Mouse (Mus musculus) midbrain, embryonic 12.5 days (tissue): Measurements from ENCODE around the gene Gpr83. TPM values are rescaled to one million over a fixed set of nuclear protein-coding genes. Genes with fewer than 3 reads are reported as not detected.

Experiments
- ATAC-seq: fragments of 200-750 bp; cut with Nextera tagmentation; 2 replicates; pipeline ENCODE4 v1.8.0; 2017; ENCODE audit warnings: low read depth, moderate TSS enrichment, moderate library complexity; ENCODE audit not compliant: low FRiP score
- H3K27ac ChIP-seq: fragments of 300-500 bp; sonication (generic); replicated peaks from 2 replicates; pipeline ENCODE4 v1.5.1; 2016; ENCODE audit warnings: mild to moderate bottlenecking
- H3K27me3 ChIP-seq: fragments of 300-500 bp; sonication (generic); 2 replicates; pipeline ENCODE4 v1.6.1; 2016; ENCODE audit warnings: mild to moderate bottlenecking
- H3K36me3 ChIP-seq: fragments of 300-500 bp; sonication (generic); 2 replicates; pipeline ENCODE4 v1.6.1; 2016
- H3K4me1 ChIP-seq: fragments of 300-500 bp; sonication (generic); 2 replicates; pipeline ENCODE4 v1.6.1; 2016
- H3K4me2 ChIP-seq: fragments of 300-500 bp; sonication (generic); replicated peaks from 2 replicates; pipeline ENCODE4 v1.6.1; 2016; ENCODE audit warnings: mild to moderate bottlenecking, moderate library complexity
- H3K4me3 ChIP-seq: fragments of 300-500 bp; sonication (generic); 2 replicates; pipeline ENCODE4 v1.5.1; 2016; ENCODE audit warnings: mild to moderate bottlenecking
- H3K9ac ChIP-seq: fragments of 300-500 bp; sonication (generic); replicated peaks from 2 replicates; pipeline ENCODE4 v1.6.1; 2016; ENCODE audit warnings: mild to moderate bottlenecking, moderate library complexity
- H3K9me3 ChIP-seq: fragments of 300-500 bp; sonication (generic); 2 replicates; pipeline ENCODE4 v1.6.1; 2016; ENCODE audit warnings: mild to moderate bottlenecking
- WGBS: fragments of 180-500 bp; shearing (Covaris S2); methylation state at CpG from one replicate; pipeline ENCODE4 v1.1.7; 2016; 5-methylcytosine and 5-hydroxymethylcytosine counted together
- polyA plus RNA-seq: library from polyadenylated mRNA; unstranded; fragments of >200 nt; fragmentation: Nextera tagmentation; extraction: Ambion mirVana; gene quantifications from 2 replicates; pipeline ENCODE4 v1.2.1, GENCODE M21; 2016

Gpr83 gene
- polyA plus RNA-seq, 1 experiment from 2014 or later, result 1.5 TPM

GRCm38 (mm10) chr9:14917661-14918060, 57.7 kb downstream of the Gpr83 start:
- H3K9ac ChIP-seq, result no peak overlapping the region
- no peaks in the 10 kb centered on the region for H3K36me3 ChIP-seq
- ATAC-seq, result no peak
- no peaks in the 10 kb centered on the region for H3K9me3 ChIP-seq
- 88% methylated on average over 2 of the region's 2 CpGs for WGBS
- no peaks in the 10 kb centered on the region for H3K27me3 ChIP-seq
- H3K4me1 ChIP-seq, result peaks cover 4% of the 10 kb centered on the region
- H3K4me3 ChIP-seq, result no peak overlapping the region
- H3K4me2 ChIP-seq, result no peak overlapping the region
- H3K27ac ChIP-seq, result no peak overlapping the region

GRCm38 (mm10) chr9:14918825-14919668, 59.0 kb downstream of the Gpr83 start:
- H3K27me3 ChIP-seq, result no peaks in the 10 kb centered on the region
- no peak overlapping the region for H3K27ac ChIP-seq
- no peak overlapping the region for H3K9ac ChIP-seq
- H3K4me2 ChIP-seq, result no peak overlapping the region
- H3K4me3 ChIP-seq, result no peak overlapping the region
- H3K9me3 ChIP-seq, result no peaks in the 10 kb centered on the region
- no peaks in the 10 kb centered on the region for H3K36me3 ChIP-seq
- no peak for ATAC-seq
- 80% methylated on average over 5 of the region's 5 CpGs for WGBS
- peaks cover 4% of the 10 kb centered on the region for H3K4me1 ChIP-seq

Other genes starting within 250 kb of the Gpr83 start
- 14.6 and 15.7 TPM in 2 replicates for gene Amotl1, start 215.2 kb upstream of the Gpr83 start, polyA plus RNA-seq
- gene Piwil4, start 119.5 kb upstream of the Gpr83 start, polyA plus RNA-seq, result 0.06 and 0.27 TPM in 2 replicates
- gene Fut4, start 107.8 kb upstream of the Gpr83 start, polyA plus RNA-seq, result 1.1 and 1.2 TPM in 2 replicates
- gene 1700012B09Rik, start 89.2 kb upstream of the Gpr83 start, polyA plus RNA-seq, result 0.37 and 1.1 TPM in 2 replicates
- gene Mre11a, start 75.6 kb upstream of the Gpr83 start, polyA plus RNA-seq, result 27.3 and 31.7 TPM in 2 replicates
- 46.7 and 46.8 TPM in 2 replicates for gene Ankrd49, start 75.4 kb upstream of the Gpr83 start, polyA plus RNA-seq
- gene Izumo1r, start 43.7 kb downstream of the Gpr83 start, polyA plus RNA-seq, result not detected in 2 replicates
- 112 and 117 TPM in 2 replicates for gene Panx1, start 185.3 kb downstream of the Gpr83 start, polyA plus RNA-seq